Mouse (Mus musculus) midbrain, embryonic 11.5 days (tissue): ENCODE measurements around the gene Drosha. TPM values are rescaled to one million over a fixed set of nuclear protein-coding genes. Genes with fewer than 3 reads are reported as not detected.
"Not testable (repeated sequence)": the region's sequence is repeated elsewhere in the genome, so short reads cannot be mapped to it uniquely, and the experiment has no call there.

Source experiments
- ATAC-seq: fragments of 200-750 bp; cut with Nextera tagmentation; 2 replicates; pipeline ENCODE4 v1.8.0; 2017; ENCODE audit warnings: moderate TSS enrichment, moderate library complexity; ENCODE audit not compliant: low FRiP score
- DNase-seq: peaks from one replicate; pipeline ENCODE4 v3.0.0; 2015; ENCODE audit warnings: low spot score; ENCODE audit errors: missing footprints
- H3K27ac ChIP-seq: fragments of 300-500 bp; sonication (generic); 2 replicates; pipeline ENCODE4 v1.5.1; 2014; ENCODE audit warnings: low read depth, low read length
- H3K27me3 ChIP-seq: fragments of 300-500 bp; sonication (generic); 2 replicates; pipeline ENCODE4 v1.6.1; 2014; ENCODE audit warnings: mild to moderate bottlenecking, low read length, moderate library complexity, mixed read lengths; ENCODE audit not compliant: control insufficient read depth, insufficient read depth
- H3K36me3 ChIP-seq: fragments of 300-500 bp; sonication (generic); 2 replicates; pipeline ENCODE4 v1.6.1; 2014; ENCODE audit warnings: mild to moderate bottlenecking, low read length, moderate library complexity, mixed read lengths; ENCODE audit not compliant: control insufficient read depth, insufficient read depth
- H3K4me1 ChIP-seq: fragments of 300-500 bp; sonication (generic); 2 replicates; pipeline ENCODE4 v1.6.1; 2014; ENCODE audit warnings: low read length; ENCODE audit not compliant: control insufficient read depth, insufficient read depth
- H3K4me2 ChIP-seq: fragments of 300-500 bp; sonication (generic); 2 replicates; pipeline ENCODE4 v1.6.1; 2014; ENCODE audit warnings: mild to moderate bottlenecking, moderate library complexity
- H3K4me3 ChIP-seq: fragments of 300-500 bp; sonication (generic); 2 replicates; pipeline ENCODE4 v1.5.1; 2014; ENCODE audit warnings: low read depth, low read length
- H3K9ac ChIP-seq: fragments of 300-500 bp; sonication (generic); 2 replicates; pipeline ENCODE4 v1.6.1; 2014; ENCODE audit warnings: low read length
- H3K9me3 ChIP-seq: fragments of 300-500 bp; sonication (generic); 2 replicates; pipeline ENCODE4 v1.6.1; 2016; ENCODE audit warnings: low read length; ENCODE audit not compliant: control insufficient read depth
- WGBS: fragments of 180-500 bp; shearing (Covaris S2); extraction: QIAGEN DNeasy Blood & Tissue Kit; methylation state at CpG from one replicate; pipeline ENCODE4 v1.1.7; 2014; 5-methylcytosine and 5-hydroxymethylcytosine counted together
- polyA plus RNA-seq: library from polyadenylated mRNA; unstranded; fragments of >200 nt; fragmentation: Nextera tagmentation; extraction: Ambion mirVana; gene quantifications from 2 replicates; pipeline ENCODE4 v1.2.1, GENCODE M21; 2014

The Drosha gene
- polyA plus RNA-seq, 1 experiment from 2014 or later, result 79.2 TPM

DNA sequence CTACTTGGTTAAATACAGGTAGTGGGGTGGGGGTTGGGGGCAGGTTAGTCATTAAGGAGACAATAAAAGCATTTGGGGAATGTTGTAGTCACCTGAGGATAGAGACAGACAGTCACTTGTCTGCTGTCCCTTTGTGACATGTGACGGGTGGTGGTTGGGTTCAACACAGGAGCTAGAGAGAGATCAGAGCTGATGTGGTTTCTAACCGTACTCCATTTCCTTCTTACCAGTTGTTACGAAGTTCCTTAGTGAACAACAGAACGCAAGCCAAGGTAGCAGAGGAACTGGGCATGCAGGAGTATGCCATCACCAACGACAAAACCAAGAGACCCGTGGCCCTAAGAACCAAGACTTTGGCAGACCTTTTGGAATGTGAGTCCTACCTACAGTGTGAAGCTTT lies 99.2 kb downstream of the Drosha start:
- Histone ChIP-seq H3K9me3 (no peaks in the 10 kb centered on the region), H3K4me1 (no peaks in the 10 kb centered on the region), H3K27ac (no peak overlapping the region), H3K4me2 (no peak overlapping the region), H3K36me3 (peaks cover 22% of the 10 kb centered on the region), H3K27me3 (no peaks in the 10 kb centered on the region), H3K4me3 (no peak overlapping the region), H3K9ac (no peak overlapping the region)
- DNase-seq (no peak), ATAC-seq (no peak)
- 92% methylated on average over 6 of the region's 6 CpGs for WGBS

DNA sequence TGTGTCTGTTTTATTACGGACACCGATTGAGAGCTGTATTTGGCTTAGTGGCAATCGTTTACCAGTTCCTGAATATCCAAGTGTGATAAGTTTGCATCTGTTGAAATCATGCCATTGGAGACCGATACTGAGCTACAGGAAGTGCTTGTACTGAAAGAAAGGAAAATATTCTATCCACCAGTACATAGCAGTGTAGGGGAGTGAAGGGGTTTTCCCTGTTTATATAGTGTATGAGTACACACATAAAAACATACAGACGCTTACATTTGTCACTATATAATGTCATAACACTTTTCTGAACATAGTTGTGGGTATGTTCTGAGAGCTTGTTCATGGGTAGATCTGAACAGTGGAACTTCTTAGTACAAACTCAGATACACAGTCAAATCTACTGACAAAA lies 106.9 kb downstream of the Drosha start:
- H3K4me3 ChIP-seq, result no peak overlapping the region
- no peaks in the 10 kb centered on the region for H3K9me3 ChIP-seq
- H3K4me1 ChIP-seq, result no peaks in the 10 kb centered on the region
- no peak overlapping the region for H3K4me2 ChIP-seq
- peaks cover 14% of the 10 kb centered on the region for H3K36me3 ChIP-seq
- H3K27ac ChIP-seq, result no peak overlapping the region
- 93% methylated on average over 5 of the region's 5 CpGs for WGBS
- H3K27me3 ChIP-seq, result no peaks in the 10 kb centered on the region
- no peak for DNase-seq
- no peak for ATAC-seq
- H3K9ac ChIP-seq, result no peak overlapping the region

DNA sequence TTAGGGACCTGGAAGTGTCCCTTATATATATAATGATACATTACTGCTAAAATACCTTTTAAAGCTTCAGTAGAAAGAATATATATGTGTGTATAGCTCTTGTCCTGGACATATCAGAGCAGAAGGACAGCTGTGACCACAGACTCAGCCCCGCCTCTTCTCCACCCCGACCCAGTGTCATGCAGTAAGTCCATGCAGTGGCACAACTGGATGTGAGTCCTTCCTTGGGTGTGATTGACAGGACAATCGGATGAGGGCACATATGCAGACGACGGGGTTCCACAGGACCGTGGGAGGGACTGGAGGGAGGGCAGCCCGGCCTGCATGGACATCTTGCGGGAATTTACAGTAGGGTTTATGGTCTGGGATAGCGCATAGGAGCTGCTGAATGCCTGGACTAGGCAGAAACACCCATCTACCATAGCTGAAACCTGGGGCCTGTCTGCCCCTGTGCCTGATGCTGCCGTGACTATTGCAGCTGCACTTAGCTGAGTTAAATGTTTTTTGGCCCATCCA lies 111.7 kb downstream of the Drosha start:
- peak; percentile 46; the same call in 1 of the 2 replicates for ATAC-seq
- H3K9ac ChIP-seq, result no peak overlapping the region
- H3K4me3 ChIP-seq, result no peak overlapping the region
- H3K9me3 ChIP-seq, result no peaks in the 10 kb centered on the region
- H3K27me3 ChIP-seq, result no peaks in the 10 kb centered on the region
- 93% methylated on average over 10 of the region's 10 CpGs for WGBS
- peaks cover 3% of the 10 kb centered on the region; the same call in 1 of the 2 replicates for H3K4me1 ChIP-seq
- H3K36me3 ChIP-seq, result 0 out of 2 replicates have a peak, but pooled peaks cover 3% of the 10 kb centered on the region
- no peak for DNase-seq
- no peak overlapping the region for H3K27ac ChIP-seq
- H3K4me2 ChIP-seq, result no peak overlapping the region

DNA sequence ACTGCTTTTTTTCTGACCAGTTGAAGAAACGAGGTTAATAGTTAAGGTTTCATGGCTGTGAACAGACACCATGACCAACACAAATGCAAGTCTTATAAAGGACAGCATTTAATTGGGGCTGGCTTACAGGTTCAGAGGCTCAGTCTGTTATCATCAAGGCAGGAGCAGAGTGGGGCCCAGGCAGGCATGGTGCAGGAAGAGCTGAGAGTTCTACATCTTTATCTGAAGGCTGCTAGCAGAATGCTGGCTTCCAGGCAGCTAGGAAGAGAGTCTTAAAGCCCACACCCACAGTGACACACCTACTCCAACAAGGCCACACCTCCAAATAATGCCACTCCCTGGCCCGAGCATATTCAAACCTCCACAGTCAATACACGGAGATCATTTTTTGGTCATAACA lies 112.7 kb downstream of the Drosha start:
- WGBS, result 94% methylated on average over 3 of the region's 3 CpGs
- peaks cover 12% of the 10 kb centered on the region for H3K4me1 ChIP-seq
- not testable (repeated sequence) for DNase-seq, H3K27me3 ChIP-seq, H3K4me2 ChIP-seq, H3K27ac ChIP-seq, ATAC-seq, H3K4me3 ChIP-seq, H3K9me3 ChIP-seq, H3K36me3 ChIP-seq, H3K9ac ChIP-seq

DNA sequence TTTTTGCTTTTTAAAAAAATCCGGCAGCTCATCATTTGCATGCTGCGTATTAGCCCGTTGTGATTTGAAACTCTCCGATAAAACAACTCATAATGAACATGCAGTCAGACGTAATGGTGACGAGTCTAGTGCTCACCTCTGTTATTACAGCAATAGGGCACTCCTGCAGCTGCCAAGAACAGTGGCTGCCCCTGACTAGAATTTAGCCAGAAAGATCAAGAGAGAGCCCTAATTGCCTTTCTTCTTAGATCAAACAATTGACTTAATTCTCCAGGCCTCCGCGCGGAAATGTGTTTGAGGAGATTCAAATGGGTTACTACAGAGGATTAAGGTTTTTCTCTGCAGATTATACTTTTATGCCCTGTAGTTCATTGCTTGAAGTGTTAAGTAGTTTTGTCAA lies 116.5 kb downstream of the Drosha start:
- Histone ChIP-seq H3K9ac (no peak overlapping the region), H3K27ac (no peak overlapping the region), H3K9me3 (no peaks in the 10 kb centered on the region), H3K4me3 (no peak overlapping the region), H3K27me3 (peaks cover 10% of the 10 kb centered on the region), H3K4me1 (peaks cover 12% of the 10 kb centered on the region), H3K4me2 (peak overlapping the region; percentile 23; the same call in 1 of the 2 replicates), H3K36me3 (no peaks in the 10 kb centered on the region)
- WGBS, result 39% methylated on average over 9 of the region's 9 CpGs
- ATAC-seq (peak; percentile 34; the same call in 1 of the 2 replicates), DNase-seq (peak; percentile 89)

DNA sequence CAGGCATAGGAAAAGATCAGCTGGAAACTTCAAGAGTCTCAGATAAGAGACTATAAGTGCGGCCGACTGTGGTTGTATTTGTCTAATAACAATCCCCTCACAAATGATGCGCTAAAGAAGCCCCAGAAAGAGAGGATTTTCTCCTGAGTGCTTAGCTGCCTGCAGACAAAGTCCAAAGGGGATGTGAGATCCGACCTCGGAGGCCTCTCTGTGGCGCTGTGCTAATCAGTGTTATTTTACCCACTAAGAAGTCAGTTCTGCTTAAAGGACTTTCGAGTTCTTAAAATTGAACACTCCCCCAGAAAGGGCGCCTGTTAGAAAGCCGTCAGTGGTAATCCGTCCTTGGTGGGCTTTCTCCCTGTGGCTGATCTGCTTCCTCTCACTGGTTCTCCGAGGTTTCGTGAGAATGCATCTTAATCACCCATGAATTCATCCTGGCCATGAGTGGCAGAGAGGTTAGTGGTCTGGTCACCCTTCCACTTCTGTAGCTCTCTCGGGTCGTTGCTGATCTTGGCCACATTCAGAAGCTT lies 117.1 kb downstream of the Drosha start:
- peak; percentile 64 for ATAC-seq
- Histone ChIP-seq H3K27ac (no peak overlapping the region), H3K4me1 (peaks cover 12% of the 10 kb centered on the region)

DNA sequence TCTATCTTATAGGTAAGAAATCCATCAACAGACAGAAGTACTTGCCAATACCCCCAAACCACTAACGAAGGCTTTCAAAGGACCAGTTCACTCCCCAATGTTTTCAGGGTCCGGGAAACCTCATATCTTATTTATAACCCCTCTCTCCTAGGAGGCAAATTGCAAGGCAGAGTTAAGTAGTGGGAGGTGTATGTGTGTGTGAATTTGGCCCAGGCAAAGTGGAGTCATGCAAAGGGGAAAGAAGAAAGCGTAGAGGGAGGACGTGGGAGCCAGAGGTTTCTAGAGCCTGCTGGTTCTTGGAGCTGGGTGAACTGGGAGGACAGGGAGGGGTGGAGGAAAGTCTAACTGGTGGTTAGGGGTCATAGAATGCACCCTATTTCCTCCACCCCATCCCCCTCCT lies 117.8 kb downstream of the Drosha start:
- Histone ChIP-seq H3K4me2 (no peak overlapping the region), H3K4me1 (peaks cover 12% of the 10 kb centered on the region), H3K27ac (no peak overlapping the region), H3K36me3 (no peaks in the 10 kb centered on the region), H3K9ac (no peak overlapping the region), H3K27me3 (peaks cover 10% of the 10 kb centered on the region), H3K9me3 (no peaks in the 10 kb centered on the region), H3K4me3 (no peak overlapping the region)
- DNase-seq (no peak), ATAC-seq (peak; percentile 9; the same call in 1 of the 2 replicates)
- 68% methylated on average over 4 of the region's 4 CpGs for WGBS

More for the DNA sequence above, 117.1 kb downstream of the Drosha start:
- no peaks in the 10 kb centered on the region for H3K36me3 ChIP-seq
- H3K27me3 ChIP-seq, result peaks cover 10% of the 10 kb centered on the region
- 0 out of 2 replicates have a peak overlapping the region, but pooled peaks have one; percentile 1 for H3K9ac ChIP-seq
- no peaks in the 10 kb centered on the region for H3K9me3 ChIP-seq
- WGBS, result 13% methylated on average over 14 of the region's 14 CpGs
- peak; percentile 94 for DNase-seq
- peak overlapping the region; percentile 23 for H3K4me2 ChIP-seq
- no peak overlapping the region for H3K4me3 ChIP-seq

DNA sequence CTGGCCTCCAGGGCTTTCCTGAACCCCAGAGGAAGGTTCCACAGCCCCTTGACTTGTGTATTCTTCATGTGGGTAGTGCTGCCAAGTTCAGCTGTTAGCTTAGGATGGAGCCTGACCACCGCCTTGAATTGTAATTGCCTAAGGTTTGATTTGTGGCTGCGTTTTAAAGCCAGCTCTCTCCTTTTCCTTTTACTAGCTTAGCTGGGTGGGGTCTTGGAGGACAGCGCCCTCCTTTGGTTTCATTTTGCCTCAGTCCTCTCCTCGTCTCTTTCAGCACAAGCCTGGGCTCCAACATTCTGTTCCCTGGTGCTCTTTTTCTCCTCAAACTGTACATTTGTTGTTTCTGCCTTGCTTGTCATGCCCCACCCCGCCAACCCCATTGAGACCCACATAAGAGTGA lies 133.4 kb downstream of the Drosha start:
- 86% methylated on average over 5 of the region's 5 CpGs for WGBS
- H3K27me3 ChIP-seq, result no peaks in the 10 kb centered on the region
- no peak for DNase-seq
- ATAC-seq, result no peak
- no peak overlapping the region for H3K27ac ChIP-seq
- no peak overlapping the region for H3K9ac ChIP-seq
- no peak overlapping the region for H3K4me3 ChIP-seq
- H3K36me3 ChIP-seq, result no peaks in the 10 kb centered on the region
- H3K4me1 ChIP-seq, result no peaks in the 10 kb centered on the region
- H3K9me3 ChIP-seq, result no peaks in the 10 kb centered on the region; the same call in 1 of the 2 replicates
- no peak overlapping the region for H3K4me2 ChIP-seq

DNA sequence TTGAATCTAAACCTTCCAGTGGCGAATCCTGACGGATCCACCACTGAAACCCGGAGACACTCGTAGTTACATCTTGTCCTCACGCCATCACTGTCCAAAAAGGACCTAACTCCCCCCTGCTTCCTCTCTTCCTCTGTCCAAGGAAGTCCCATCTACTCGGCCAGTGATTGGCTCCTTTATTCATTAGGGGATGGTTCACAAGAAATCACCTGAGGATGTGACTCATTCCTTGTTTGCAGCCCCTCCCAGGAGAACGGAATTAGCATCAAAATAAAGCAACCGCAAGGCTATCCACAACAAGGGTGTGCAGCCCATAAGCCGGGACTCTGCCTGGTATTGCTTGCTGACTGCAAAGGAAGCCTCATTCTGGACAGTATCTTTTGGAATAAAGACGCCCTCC lies 137.6 kb downstream of the Drosha start:
- no peak overlapping the region for H3K4me3 ChIP-seq
- no peaks in the 10 kb centered on the region for H3K4me1 ChIP-seq
- WGBS, result 84% methylated on average over 10 of the region's 10 CpGs
- DNase-seq, result no peak
- H3K36me3 ChIP-seq, result no peaks in the 10 kb centered on the region
- no peak overlapping the region for H3K4me2 ChIP-seq
- no peak overlapping the region for H3K9ac ChIP-seq
- no peaks in the 10 kb centered on the region for H3K9me3 ChIP-seq
- H3K27me3 ChIP-seq, result no peaks in the 10 kb centered on the region
- no peak for ATAC-seq
- no peak overlapping the region for H3K27ac ChIP-seq
